Mouse (Mus musculus): ENCODE results near the gene Cfap299. TPM values are rescaled to one million over a fixed set of nuclear protein-coding genes. Genes with fewer than 3 reads are reported as not detected.

Cfap299 gene
- polyA plus RNA-seq, 1 experiment: not detected

GRCm38 (mm10) chr5:98650345-98650744 is 321.2 kb downstream of the Cfap299 start:
- TF ChIP-seq CTCF (IDR thresholded peaks at IDR 0.05; ENCODE audit: control insufficient read depth, insufficient read depth, low read length) (no peak), POLR2A (IDR thresholded peaks at IDR 0.05; ENCODE audit: borderline replicate concordance, control insufficient read depth, low read depth, low read length) (no peak)
- no peak overlapping the region for H3K4me3 ChIP-seq (replicated peaks; ENCODE audit: control insufficient read depth, low read depth, low read length)

GRCm38 (mm10) chr5:98651049-98651448 is 321.9 kb downstream of the Cfap299 start:
- Histone ChIP-seq H3K4me3 (replicated peaks; ENCODE audit: control insufficient read depth, low read depth, low read length) (no peak overlapping the region), H3K4me1 (ENCODE audit: control insufficient read depth, insufficient read depth, low read length) (no peaks in the 10 kb centered on the region), H3K27ac (ENCODE audit: control insufficient read depth, insufficient read depth, low read depth, low read length, poor library complexity) (no peak overlapping the region)
- 75% methylated on average over 5 of the region's 5 CpGs for WGBS
- TF ChIP-seq POLR2A (IDR thresholded peaks at IDR 0.05; ENCODE audit: borderline replicate concordance, control insufficient read depth, low read depth, low read length): no peak

More at GRCm38 (mm10) chr5:98650345-98650744, 321.2 kb downstream of the Cfap299 start:
- no peak overlapping the region for H3K27ac ChIP-seq (ENCODE audit: control insufficient read depth, insufficient read depth, low read depth, low read length, poor library complexity)
- no peaks in the 10 kb centered on the region for H3K4me1 ChIP-seq (ENCODE audit: control insufficient read depth, insufficient read depth, low read length)

DNA sequence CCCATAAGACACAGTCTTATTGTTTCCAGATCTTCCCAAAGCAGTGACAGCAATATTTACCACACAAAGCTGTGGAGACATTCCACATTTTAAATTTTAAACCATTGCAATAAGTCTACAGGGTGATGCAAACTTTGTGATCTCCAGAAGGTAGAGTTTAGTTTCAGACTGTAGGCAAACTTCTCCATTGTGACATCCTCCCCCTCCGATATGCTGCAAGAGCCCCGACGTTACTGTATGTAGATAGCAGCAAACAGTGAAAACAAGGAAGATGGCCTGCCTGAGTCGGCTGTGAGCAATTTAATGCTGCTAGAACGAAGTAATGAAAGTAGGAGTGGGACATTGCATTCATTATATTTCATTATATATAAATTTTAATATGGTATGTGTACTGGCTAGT is 359.1 kb downstream of the Cfap299 start:
- H3K4me3 ChIP-seq (replicated peaks; ENCODE audit: control insufficient read depth, low read depth, low read length): no peak overlapping the region
- WGBS: 75% methylated on average over 5 of the region's 5 CpGs
- H3K27ac ChIP-seq (ENCODE audit: control insufficient read depth, insufficient read depth, low read depth, low read length, poor library complexity): no peak overlapping the region
- TF ChIP-seq CTCF (IDR thresholded peaks at IDR 0.05; ENCODE audit: control insufficient read depth, insufficient read depth, low read length): no peak
- no peak for TF ChIP-seq POLR2A (IDR thresholded peaks at IDR 0.05; ENCODE audit: borderline replicate concordance, control insufficient read depth, low read depth, low read length)
- H3K4me1 ChIP-seq (ENCODE audit: control insufficient read depth, insufficient read depth, low read length): no peaks in the 10 kb centered on the region

DNA sequence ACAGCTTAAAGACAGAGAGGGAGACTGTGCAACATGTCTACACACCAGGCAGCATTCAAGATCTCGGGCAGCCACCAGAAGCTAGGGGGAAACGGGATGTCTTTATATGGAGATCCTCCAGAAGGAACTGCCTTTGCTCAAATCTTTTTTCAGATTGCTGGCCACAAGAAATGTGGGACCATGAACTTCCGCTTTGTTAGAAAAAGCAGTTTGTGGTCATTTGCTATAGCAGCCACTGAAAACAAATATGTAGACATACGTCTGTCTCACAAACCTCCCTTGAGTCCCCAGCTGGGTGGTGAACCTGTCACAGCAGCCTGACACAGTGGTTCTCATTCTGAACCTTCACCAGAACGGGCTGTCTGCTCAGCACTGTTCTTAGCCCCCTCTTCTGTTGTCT is 363.0 kb downstream of the Cfap299 start:
- Histone ChIP-seq H3K27ac (ENCODE audit: control insufficient read depth, insufficient read depth, low read depth, low read length, poor library complexity) (no peak overlapping the region), H3K4me1 (ENCODE audit: control insufficient read depth, insufficient read depth, low read length) (no peaks in the 10 kb centered on the region), H3K4me3 (replicated peaks; ENCODE audit: control insufficient read depth, low read depth, low read length) (no peak overlapping the region)
- WGBS: 30% methylated on average over 5 of the region's 5 CpGs
- TF ChIP-seq POLR2A (IDR thresholded peaks at IDR 0.05; ENCODE audit: borderline replicate concordance, control insufficient read depth, low read depth, low read length) (no peak), CTCF (IDR thresholded peaks at IDR 0.05; ENCODE audit: control insufficient read depth, insufficient read depth, low read length) (no peak)

- Histone ChIP-seq H3K4me3 (replicated peaks; ENCODE audit: control insufficient read depth, low read depth, low read length) (no peak overlapping the region), H3K27ac (ENCODE audit: control insufficient read depth, insufficient read depth, low read depth, low read length, poor library complexity) (no peak overlapping the region), H3K4me1 (ENCODE audit: control insufficient read depth, insufficient read depth, low read length) (no peaks in the 10 kb centered on the region)
- 71% methylated on average over 8 of the region's 8 CpGs for WGBS
- TF ChIP-seq CTCF (IDR thresholded peaks at IDR 0.05; ENCODE audit: control insufficient read depth, insufficient read depth, low read length) (no peak), POLR2A (IDR thresholded peaks at IDR 0.05; ENCODE audit: borderline replicate concordance, control insufficient read depth, low read depth, low read length) (no peak)
Measured at GRCm38 (mm10) chr5:98696336-98696735, 367.2 kb downstream of the Cfap299 start.

- 68% methylated on average over 5 of the region's 5 CpGs for WGBS
- TF ChIP-seq CTCF (IDR thresholded peaks at IDR 0.05; ENCODE audit: control insufficient read depth, insufficient read depth, low read length) (no peak), POLR2A (IDR thresholded peaks at IDR 0.05; ENCODE audit: borderline replicate concordance, control insufficient read depth, low read depth, low read length) (no peak)
- Histone ChIP-seq H3K4me3 (replicated peaks; ENCODE audit: control insufficient read depth, low read depth, low read length) (no peak overlapping the region), H3K27ac (ENCODE audit: control insufficient read depth, insufficient read depth, low read depth, low read length, poor library complexity) (no peak overlapping the region), H3K4me1 (ENCODE audit: control insufficient read depth, insufficient read depth, low read length) (no peaks in the 10 kb centered on the region)
Measured at GRCm38 (mm10) chr5:98703963-98704362, 374.9 kb downstream of the Cfap299 start.

- Histone ChIP-seq H3K4me3 (replicated peaks; ENCODE audit: control insufficient read depth, low read depth, low read length) (no peak overlapping the region), H3K4me1 (ENCODE audit: control insufficient read depth, insufficient read depth, low read length) (no peaks in the 10 kb centered on the region), H3K27ac (ENCODE audit: control insufficient read depth, insufficient read depth, low read depth, low read length, poor library complexity) (no peak overlapping the region)
- 76% methylated on average over 4 of the region's 4 CpGs for WGBS
- no peak for TF ChIP-seq POLR2A (IDR thresholded peaks at IDR 0.05; ENCODE audit: borderline replicate concordance, control insufficient read depth, low read depth, low read length)
- peak; percentile 13; the same call in 1 of the 2 replicates for TF ChIP-seq CTCF (IDR thresholded peaks at IDR 0.05; ENCODE audit: control insufficient read depth, insufficient read depth, low read length)
Measured at GRCm38 (mm10) chr5:98706597-98706996, 377.5 kb downstream of the Cfap299 start.

DNA sequence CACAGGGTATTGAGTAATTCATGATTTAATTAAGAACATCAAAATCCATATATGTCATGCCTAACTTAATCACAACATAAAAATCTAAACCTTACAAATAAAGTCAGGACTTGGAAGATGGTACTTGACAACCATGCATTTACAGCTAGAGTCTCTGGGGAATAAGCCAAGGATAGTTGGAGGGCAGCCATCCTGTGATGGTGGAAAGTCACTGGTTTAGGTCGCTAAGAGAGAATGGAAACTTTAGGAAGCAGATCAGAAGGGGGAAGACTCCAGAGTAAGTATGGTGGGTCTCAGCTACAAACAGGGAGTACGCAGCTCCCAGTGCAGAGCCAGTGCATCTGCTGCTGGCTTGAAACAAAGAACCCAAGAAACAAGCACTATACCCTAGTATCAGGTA is 386.3 kb downstream of the Cfap299 start:
- no peak for TF ChIP-seq CTCF (IDR thresholded peaks at IDR 0.05; ENCODE audit: control insufficient read depth, insufficient read depth, low read length)
- no peak for TF ChIP-seq POLR2A (IDR thresholded peaks at IDR 0.05; ENCODE audit: borderline replicate concordance, control insufficient read depth, low read depth, low read length)
- Histone ChIP-seq H3K4me1 (ENCODE audit: control insufficient read depth, insufficient read depth, low read length) (no peaks in the 10 kb centered on the region), H3K4me3 (replicated peaks; ENCODE audit: control insufficient read depth, low read depth, low read length) (no peak overlapping the region), H3K27ac (ENCODE audit: control insufficient read depth, insufficient read depth, low read depth, low read length, poor library complexity) (no peak overlapping the region)
- 72% methylated on average over 2 of the region's 2 CpGs for WGBS
